Mouse (Mus musculus): ENCODE data around the gene Strip1. TPM values are rescaled to one million over a fixed set of nuclear protein-coding genes. Genes with fewer than 3 reads are reported as not detected.

The Strip1 gene
- total RNA-seq, 2 experiments from 2014 or later: 19.3 to 20.5 TPM

DNA sequence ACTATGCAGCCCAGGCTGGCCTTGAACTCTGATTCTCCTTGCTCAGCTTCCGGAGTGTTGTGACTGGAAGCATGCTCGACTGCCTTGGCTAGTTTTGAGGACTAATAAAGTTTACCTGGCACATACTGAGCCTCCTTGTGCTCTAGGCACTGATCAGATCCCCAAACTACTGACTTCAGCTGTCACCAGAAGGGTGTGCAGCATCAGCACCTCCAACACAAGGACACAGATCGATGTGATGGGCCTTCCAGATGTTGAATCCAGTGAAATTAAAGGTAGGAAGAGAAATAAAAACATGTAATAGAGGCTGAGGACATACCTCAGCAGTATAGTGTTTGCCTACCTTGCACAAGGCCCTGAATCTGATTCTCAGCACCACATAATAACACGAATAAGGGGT is 2.1 kb downstream of the Strip1 start:
- intact Hi-C loops (cut with DNase I): no loop called here
- no peak for DNase-seq

DNA sequence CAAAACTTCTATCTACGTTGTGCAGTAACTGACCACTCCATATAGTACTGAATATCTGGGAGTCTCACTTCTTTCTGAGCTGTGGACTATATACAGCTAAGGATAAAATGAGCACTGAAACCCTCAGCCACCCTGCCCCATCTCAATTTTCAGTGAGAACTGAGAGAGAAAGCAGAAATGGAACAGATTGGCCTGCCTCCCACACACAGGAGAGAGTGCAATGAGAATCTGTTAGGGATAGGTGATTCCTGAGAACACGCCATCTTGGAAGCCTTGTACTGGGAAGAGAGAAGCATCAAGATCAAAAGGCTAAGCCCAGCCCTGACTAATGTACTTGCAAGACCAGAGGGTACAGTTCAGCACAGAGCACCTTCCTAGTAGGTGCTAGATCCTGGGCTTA is 2.9 kb downstream of the Strip1 start:
- DNase-seq: no peak
- intact Hi-C loops (cut with DNase I): no loop called here

GRCm38 (mm10) chr3:107627641-107628040 is 3.9 kb downstream of the Strip1 start:
- DNase-seq: no peak
- intact Hi-C loops (cut with DNase I): no loop called here

DNA sequence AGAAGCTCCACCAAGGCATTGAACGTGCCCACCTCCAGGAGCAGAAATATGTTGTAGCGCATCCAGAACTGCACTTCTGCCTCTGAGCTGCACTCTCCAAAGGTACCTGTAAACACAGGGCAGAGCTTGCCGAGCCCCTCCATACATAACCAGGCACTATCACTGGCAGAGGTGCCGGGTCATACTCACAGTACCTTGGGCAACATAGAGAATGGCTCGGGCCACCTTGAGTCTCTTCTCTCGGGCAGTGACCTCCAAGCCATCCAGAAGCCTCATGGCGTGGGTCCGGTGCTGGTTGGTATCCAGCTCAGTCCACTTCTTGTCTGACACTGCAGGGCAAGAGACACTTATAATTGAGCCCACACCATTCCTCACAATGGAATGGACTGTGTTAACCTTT is 4.7 kb downstream of the Strip1 start:
- DNase-seq: no peak
- intact Hi-C loops (cut with DNase I): no loop called here

DNA sequence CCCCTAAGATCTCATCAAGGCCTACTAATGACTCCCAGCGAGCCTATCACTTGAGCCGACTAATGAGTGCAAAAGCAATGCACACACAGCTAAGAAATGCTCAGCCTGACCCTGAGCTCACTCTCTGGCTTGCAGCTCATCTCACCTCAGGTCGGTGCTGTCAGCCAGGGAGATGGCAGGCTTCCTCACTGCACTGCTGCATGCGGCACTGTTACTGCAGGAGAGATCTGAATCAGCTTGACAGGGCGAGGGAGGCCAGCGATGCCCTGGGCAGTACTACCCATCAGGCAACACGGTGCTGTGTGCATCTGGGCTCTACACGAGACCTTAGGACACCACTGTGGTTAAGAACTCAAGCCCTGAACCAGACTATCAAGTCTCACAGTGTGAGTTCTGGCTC is 6.0 kb downstream of the Strip1 start:
- DNase-seq: no peak
- intact Hi-C loops (cut with DNase I): no loop called here

DNA sequence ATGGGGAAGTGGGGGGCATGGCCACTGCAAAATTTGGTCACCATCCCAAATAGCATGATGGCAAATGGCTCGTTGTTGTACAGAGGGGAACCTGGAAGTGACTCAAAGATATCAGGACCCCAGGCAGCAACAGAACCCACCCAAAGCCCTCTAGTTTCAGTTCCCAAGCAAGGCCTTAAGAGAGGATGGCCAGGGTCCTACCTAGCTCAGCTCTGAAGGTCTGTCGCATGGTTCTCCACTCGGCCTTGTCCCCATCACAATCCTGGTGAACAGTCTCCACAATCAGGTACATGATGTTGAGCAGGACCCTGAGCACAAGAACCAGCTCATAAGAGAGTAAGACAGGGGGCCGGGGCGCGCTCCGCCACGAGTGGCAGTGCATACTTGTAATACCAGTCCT is 7.1 kb downstream of the Strip1 start:
- intact Hi-C loops (cut with DNase I): no loop called here
- DNase-seq: no peak

DNA sequence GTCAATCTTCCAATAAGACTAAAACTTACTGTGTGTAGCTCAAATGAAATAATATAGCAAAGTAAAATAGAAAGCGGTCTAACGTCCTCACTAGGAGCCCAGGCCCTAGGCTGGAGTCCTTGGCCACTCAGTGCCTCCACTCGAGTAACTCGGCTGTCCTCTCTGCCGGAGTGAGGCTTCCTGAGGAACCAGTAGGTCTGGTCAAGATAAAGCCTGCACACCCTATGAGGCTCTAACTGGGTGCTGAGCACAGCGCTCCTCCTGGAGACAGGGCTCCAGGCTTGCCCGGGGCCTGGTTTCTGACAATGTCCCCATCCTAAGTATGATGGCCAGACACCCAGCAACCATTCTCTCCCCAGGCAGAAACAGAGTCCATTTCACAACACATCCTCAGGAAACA is 9.0 kb downstream of the Strip1 start:
- DNase-seq: no peak
- intact Hi-C loops (cut with DNase I): no loop called here

DNA sequence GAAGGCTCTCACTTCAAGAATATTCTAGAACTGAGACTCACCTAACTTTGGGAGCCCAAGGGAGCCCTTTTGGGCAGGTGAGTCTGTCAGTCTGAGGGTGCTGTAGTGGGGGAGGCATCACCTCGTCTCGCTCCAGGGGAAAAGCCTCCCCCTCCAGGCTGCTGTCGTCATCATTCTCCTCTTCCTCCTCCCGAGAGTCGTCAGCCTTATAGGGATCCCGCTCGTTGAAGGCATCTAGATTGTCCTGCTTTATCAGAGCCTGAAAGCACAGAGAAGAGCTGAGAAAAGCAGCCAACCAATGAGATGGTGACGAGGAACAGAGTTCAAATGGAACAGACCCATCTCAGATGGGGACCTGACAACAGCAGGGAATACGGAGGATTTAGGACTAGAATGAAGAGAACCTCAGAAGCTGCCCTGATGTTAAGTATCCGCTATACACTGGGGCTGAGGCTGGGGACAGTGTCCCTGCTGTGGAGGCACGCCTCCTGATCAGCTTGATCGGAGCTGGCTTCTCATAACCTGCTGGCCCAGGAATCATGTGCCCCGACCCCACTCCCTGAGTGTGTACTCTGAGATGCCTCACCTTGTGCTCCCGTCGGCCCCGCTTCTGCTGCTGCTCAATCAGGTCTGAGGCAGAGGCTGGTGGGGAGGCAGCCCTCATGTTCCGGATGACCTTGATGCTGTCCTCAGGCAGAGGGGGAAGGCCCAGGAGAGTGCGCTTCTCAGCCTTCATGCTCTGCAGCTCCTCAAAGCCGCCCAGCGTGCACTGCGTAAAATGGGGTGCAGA is 10.0 kb downstream of the Strip1 start:
- no peak for DNase-seq
- intact Hi-C loops (cut with DNase I): no loop called here

DNA sequence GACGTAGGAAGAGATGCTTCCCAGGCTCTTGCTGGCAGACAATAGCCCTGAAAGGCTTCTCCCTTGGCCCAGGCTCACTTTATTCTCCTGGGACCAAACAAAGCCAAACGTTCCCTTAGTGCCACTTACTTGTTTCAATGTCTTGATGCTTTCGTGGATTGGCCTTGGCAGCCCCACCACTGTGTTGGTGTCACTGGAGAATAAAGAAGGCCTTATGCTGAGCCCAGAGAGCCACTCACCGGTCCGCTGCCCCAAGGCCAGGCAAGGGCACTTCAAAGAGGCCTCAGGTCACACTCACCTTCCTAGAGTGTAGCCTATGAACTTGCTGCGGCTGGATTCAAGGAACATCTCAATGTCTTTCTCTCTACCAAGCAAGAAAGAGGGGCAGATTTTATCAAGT is 11.6 kb downstream of the Strip1 start:
- intact Hi-C loops (cut with DNase I): no loop called here
- DNase-seq: no peak

DNA sequence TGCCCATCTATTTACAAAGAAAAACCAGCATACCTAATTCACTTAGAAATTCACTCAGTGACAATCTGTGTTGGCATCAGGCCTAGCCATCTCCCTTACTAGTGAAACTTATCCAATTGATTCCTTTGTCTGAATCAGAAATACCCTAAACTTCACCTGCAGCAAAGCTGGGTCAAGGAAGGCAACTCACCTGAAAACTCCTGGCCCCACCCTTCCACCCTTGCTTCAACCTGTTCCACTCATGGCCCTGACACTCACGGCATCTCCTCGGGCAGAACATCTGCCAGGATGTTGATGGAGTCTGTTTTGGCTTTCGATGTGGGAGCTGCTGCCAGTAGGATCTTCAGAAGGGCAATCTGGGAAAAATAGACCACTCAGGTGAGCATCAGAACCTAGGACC is 13.7 kb downstream of the Strip1 start:
- DNase-seq: no peak
- intact Hi-C loops (cut with DNase I): no loop called here

DNA sequence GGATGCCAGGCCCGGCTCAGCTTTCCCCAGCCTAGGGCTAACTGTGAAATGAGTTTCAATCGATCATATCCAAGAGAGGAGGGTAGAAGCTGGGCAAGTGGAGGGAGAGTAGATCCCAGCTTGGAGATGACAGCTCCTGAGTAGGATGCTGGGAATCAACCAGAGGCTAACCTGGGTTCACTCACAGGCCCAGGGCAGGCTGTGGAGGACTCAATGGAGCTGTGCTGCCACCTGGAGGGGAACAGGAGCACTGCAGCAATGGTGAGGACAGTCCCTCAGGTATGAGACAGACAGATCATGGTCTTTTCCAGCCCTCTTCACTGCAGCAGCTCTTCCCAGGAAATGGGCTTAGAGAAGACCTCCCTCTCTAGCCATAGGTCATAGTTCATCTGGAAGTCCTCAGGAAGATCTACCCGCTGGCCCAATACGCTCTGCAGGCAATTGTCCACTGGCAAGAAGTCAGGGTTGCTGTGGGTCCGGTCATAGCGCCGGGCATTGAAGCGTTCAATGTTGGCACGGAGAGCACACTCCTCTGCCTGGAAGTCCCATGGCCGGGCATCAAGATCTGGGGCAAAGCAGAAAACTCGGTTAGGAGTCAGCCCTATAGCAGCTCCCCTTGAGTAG is 18.5 kb downstream of the Strip1 start:
- peak; percentile 62 to 77 for DNase-seq
- intact Hi-C loops (cut with DNase I): loop anchor here (2.0 kb wide), 1 partner anchor 54 kb away; no protein-coding TSS in a partner anchor

GRCm38 (mm10) chr3:107611394-107611793 is 20.1 kb downstream of the Strip1 start:
- intact Hi-C loops (cut with DNase I): no loop called here
- no peak for DNase-seq

DNA sequence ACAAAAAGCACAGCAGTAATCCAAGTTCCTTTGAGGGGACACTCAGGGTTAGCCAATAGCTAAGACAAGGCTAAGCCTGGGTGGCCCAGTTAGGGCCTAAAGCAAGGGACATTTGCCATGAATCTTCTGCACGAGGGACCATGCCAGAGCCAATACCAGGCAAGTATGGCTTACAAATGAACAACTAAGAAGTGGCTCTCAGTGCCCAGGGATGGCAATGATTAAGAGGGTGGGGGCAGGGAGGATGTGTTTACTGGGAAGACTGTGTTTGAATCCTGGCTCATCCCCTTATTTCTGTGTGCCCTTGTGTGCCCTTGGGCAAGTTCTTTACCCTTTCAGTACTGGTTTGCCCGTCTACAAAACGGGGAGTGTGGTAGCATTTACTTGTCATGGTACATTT is 22.1 kb downstream of the Strip1 start:
- intact Hi-C loops (cut with DNase I): loop anchor here (5.0 kb wide), 1 partner anchor 258 kb away; no protein-coding TSS in a partner anchor
- no peak for DNase-seq

DNA sequence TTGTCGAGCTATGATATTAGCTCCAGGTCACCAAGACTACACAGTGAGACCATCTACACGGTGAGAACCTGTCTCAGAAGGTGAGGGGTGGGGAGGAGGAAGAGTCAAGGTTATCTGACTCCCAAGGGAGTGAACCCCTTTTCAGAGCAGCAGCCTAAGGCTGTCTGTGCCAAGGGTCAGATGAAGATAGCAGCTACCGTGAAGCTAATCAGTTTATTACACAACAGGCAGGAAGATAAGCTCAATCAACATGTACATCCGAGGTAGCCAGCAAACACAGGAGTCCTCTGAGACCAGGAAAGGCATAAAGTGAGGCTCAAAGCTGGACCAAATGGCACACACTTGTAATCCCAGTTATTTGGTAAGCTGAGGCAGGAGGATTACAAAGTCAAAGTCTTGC is 22.7 kb downstream of the Strip1 start:
- intact Hi-C loops (cut with DNase I): loop anchor here (5.0 kb wide), 1 partner anchor 258 kb away; no protein-coding TSS in a partner anchor
- DNase-seq: no peak

- intact Hi-C loops (cut with DNase I): loop anchor here (5.0 kb wide), 1 partner anchor 260 kb away; no protein-coding TSS in a partner anchor
- no peak for DNase-seq
These were observed 24.3 kb downstream of the Strip1 start for GRCm38 (mm10) chr3:107607221-107607620.

DNA sequence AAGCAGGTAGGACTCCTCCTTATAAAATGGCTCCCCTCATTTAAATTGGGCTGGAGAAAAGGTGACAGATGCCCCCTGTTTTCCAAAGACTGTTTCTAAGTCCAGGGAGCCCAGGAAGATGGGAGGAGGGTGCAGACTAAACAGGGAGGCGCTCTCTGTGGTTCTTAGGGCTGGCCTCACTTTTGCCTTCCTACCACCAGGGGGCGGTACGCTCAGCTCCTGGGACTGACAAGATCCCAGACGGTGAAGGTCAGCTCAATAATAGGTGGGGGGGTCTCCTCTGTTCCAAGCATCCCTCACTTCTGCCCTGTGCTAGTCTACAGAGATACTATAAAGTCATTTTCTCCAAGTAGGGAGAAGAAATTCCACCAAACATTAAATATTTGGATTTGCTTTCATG is 26.2 kb downstream of the Strip1 start:
- peak; percentile 37 to 66 for DNase-seq
- intact Hi-C loops (cut with DNase I): loop anchor here (5.0 kb wide), 1 partner anchor 262 kb away; no protein-coding TSS in a partner anchor

GRCm38 (mm10) chr3:107600127-107600526 is 31.4 kb downstream of the Strip1 start:
- no peak for DNase-seq
- intact Hi-C loops (cut with DNase I): no loop called here

GRCm38 (mm10) chr3:107597586-107598389 is 33.7 kb downstream of the Strip1 start:
- no peak for DNase-seq
- intact Hi-C loops (cut with DNase I): no loop called here

DNA sequence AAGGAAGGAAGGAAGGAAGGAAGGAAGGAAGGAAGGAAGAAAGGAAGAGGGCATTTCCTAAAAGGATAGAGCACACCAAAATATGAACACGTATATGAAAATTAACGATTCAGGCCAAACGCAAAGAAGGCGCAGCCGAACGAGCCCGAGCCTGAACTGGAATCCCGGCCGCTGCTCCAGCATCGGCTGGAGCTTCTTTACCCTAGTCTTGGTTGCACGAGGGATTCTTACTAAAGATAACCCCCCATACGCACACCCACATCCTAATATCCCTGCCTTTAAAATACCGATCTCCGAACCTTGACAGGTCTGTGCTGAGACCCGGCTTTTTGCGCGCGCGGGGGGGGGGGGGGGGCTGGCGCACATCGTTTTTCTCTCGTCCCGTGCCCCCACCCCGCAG is 34.4 kb downstream of the Strip1 start:
- intact Hi-C loops (cut with DNase I): no loop called here
- no peak for DNase-seq

GRCm38 (mm10) chr3:107596559-107596958 is 34.9 kb downstream of the Strip1 start:
- DNase-seq: peak; percentile 23 to 49
- intact Hi-C loops (cut with DNase I): no loop called here

DNA sequence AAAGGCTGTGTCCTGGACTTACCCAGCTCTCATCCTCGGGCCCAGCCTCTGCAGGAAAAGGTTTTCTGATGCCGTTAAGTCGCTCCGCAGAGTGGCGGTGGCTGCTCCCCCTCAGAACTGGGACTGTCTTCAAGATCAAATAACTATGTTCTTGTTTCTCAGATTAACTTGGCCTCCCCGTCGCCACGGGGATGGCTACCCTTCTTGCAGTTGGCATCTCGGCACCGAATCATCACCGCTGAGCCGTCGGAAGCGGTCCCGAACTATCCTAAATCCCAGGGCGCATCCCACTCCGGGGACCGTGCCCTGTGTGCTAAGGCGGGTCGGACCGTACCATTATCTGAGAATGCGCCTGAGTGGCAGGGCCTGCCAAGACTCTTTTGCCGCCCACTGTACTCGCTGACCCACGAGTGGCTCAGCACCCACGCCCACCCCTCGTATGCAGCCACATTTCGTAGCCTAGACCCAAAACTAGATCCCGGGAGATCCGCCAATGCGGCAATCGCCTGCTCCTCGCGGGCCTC is 35.5 kb downstream of the Strip1 start:
- DNase-seq: no peak
- intact Hi-C loops (cut with DNase I): no loop called here

Data from heart, postnatal 36 days (tissue).